Mouse (Mus musculus): ENCODE data around the gene Gm21680.
"Not testable (repeated sequence)": the region's sequence is repeated elsewhere in the genome, so short reads cannot be mapped to it uniquely, and the experiment has no call there.

Gene Gm21680
- long read RNA-seq, experiment 1 = 0 reads
- long read RNA-seq, experiment 2 = 0 reads

DNA sequence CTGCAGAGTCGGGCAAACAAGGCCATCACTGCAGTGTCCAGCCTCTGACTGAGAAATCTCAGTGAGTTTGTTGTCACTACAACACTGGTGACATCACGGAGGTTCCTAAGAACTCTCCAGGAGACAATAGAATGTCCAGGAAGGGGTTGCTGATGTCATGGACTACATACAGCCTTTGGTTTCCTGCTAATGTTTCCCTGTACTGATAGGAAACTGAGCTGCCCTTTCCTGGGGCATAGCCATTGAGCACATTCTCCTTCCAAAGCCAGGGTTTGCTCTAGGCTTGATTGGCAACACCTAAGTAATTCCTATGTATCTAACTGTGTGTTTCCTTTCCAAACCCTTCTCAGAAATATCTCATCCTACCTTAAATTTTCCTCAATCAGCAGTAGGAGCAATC, at the start of gene Gm21680:
Gm21680 (minus strand) TSS at position 101 of the 400 bp plus-strand sequence.
- intact Hi-C loops (cut with DNase I) = not testable (repeated sequence)

DNA sequence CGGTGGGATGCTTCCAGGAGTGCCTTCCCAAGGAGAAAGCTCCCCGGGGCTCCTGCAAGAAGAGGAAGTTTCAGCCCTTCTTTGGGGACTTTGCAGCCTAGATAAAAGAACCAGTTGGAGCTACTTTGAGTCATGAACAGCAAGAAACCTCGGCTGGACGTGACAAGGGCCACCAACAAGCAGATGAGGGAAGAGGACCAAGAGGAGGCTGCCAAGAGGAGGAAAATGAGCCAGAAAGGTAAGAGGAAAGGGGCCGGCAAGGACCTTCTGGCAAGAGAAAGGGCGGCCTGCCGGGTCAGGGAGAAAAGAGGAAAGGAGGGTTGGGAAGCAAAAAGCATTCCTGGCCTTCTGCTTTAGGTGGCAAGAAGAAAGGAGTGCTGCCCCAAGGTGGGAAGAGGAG, 35.2 kb upstream of the Gm21680 start:
- intact Hi-C loops (cut with DNase I) = not testable (repeated sequence)

DNA sequence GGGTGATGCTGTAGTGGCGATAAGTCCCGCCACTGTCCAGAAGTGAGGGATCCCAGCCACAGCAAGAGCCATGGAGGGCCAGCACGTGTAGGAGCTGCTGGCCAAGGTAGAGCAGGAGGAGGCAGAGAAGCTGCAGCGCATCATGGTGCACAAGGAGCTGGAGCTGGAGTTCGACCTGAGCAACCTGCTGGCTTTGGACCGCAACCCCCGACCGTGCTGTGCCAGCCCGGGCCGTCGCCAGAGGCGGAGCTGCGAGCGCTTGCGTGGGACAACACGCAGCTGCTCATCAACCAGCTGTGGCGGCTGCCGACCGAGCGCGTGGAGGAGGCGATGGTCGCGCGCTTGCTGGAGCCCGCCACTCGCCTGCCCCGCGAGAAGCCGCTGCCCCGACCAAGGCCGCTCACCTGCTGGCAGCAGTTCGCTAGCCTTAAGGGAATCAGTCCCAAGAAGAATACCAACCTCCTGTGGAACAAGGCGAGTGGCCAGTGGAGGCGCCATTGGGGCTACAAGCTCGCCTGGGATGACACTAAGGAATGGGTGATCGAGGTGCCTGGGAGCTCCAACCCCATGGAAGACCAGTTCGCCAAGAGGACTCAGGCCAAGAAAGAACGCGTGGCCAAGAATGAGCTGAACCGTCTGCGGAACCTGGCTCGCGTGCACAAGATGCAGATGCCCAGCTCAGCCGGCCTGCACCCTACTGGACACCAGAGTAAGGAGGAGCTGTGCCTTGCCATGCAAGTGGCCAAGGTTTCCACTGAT, 34.7 kb upstream of the Gm21680 start:
- intact Hi-C loops (cut with DNase I) = not testable (repeated sequence)

DNA sequence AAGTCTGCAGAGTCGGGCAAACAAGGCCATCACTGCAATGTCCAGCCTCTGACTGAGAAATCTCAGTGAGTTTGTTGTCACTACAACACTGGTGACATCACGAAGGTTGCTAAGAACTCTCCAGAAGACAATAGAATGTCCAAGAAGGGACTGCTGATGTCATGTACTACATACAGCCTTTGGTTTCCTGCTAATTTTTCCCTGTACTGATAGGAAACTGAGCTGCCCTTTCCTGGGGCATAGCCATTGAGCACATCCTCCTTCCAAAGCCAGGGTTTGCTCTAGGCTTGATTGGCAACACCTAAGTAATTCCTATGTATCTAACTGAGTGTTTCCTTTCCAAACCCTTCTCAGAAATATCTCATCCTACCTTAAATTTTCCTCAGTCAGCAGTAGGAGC, 32.2 kb upstream of the Gm21680 start, which contains the start of gene Gm1979:
Gm1979 (minus strand) TSS at position 101 of the 400 bp plus-strand sequence.
- intact Hi-C loops (cut with DNase I) = not testable (repeated sequence)

- intact Hi-C loops (cut with DNase I) = not testable (repeated sequence)
These were observed 16.1 kb upstream of the Gm21680 start, which contains the start of gene Gm21698 for GRCm38 (mm10) chr5:25988550-25988949. TSS of gene Gm21698 (minus strand) at chr5:25988650.

GRCm38 (mm10) chr5:25957050-25957449, 15.4 kb downstream of the Gm21680 start:
- intact Hi-C loops (cut with DNase I) = not testable (repeated sequence)

DNA sequence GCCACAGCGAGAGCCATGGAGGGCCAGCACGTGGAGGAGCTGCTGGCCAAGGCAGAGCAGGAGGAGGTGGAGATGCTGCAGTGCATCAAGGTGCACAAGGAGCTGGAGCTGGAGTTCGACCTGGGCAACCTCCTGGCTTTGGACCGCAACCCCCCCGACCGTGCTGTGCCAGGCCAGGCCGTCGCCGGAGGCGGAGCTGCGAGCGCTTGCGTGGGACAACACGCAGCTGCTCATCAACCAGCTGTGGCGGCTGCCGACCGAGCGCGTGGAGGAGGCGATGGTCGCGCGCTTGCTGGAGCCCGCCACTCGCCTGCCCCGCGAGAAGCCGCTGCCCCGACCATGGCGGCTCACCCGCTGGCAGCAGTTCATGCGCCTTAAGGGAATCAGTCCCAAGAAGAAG, 15.9 kb downstream of the Gm21680 start:
- intact Hi-C loops (cut with DNase I) = not testable (repeated sequence)

- intact Hi-C loops (cut with DNase I) = not testable (repeated sequence)
These were observed 18.1 kb downstream of the Gm21680 start, which contains the start of gene Gm21671 for GRCm38 (mm10) chr5:25954317-25954716. TSS of gene Gm21671 (minus strand) at chr5:25954417.

- intact Hi-C loops (cut with DNase I) = not testable (repeated sequence)
These were observed 27.1 kb downstream of the Gm21680 start for GRCm38 (mm10) chr5:25945391-25945790.

- intact Hi-C loops (cut with DNase I) = not testable (repeated sequence)
These were observed 30.2 kb downstream of the Gm21680 start, which contains the start of gene Gm21663 for GRCm38 (mm10) chr5:25942281-25942680. TSS of gene Gm21663 (minus strand) at chr5:25942381.
